Mouse (Mus musculus) forebrain, embryonic 16.5 days (tissue): ENCODE measurements around the gene E030030I06Rik. TPM values are rescaled to one million over a fixed set of nuclear protein-coding genes. Genes with fewer than 3 reads are reported as not detected.
"Not testable (repeated sequence)": the region's sequence is repeated elsewhere in the genome, so short reads cannot be mapped to it uniquely, and the experiment has no call there.

ENCODE experiments used
- ATAC-seq: fragments of 200-750 bp; cut with Nextera tagmentation; 2 replicates; pipeline ENCODE4 v1.8.0; 2017; ENCODE audit warnings: mild to moderate bottlenecking, moderate library complexity
- H3K27ac ChIP-seq: fragments of 300-500 bp; sonication (generic); 2 replicates; pipeline ENCODE4 v1.5.1; 2014; ENCODE audit warnings: low read length, control low read depth
- H3K27me3 ChIP-seq: fragments of 300-500 bp; sonication (generic); replicated peaks from 2 replicates; pipeline ENCODE4 v1.6.1; 2014; ENCODE audit warnings: low read length; ENCODE audit not compliant: control insufficient read depth, insufficient read depth
- H3K36me3 ChIP-seq: fragments of 300-500 bp; sonication (generic); 2 replicates; pipeline ENCODE4 v1.6.1; 2014; ENCODE audit not compliant: control insufficient read depth, insufficient read depth
- H3K4me1 ChIP-seq: fragments of 300-500 bp; sonication (generic); replicated peaks from 2 replicates; pipeline ENCODE4 v1.6.1; 2014; ENCODE audit warnings: low read length; ENCODE audit not compliant: control insufficient read depth, insufficient read depth
- H3K4me2 ChIP-seq: fragments of 300-500 bp; sonication (generic); 2 replicates; pipeline ENCODE4 v1.6.1; 2014; ENCODE audit warnings: mild to moderate bottlenecking, low read length, control low read depth
- H3K4me3 ChIP-seq: fragments of 300-500 bp; sonication (generic); replicated peaks from 2 replicates; pipeline ENCODE4 v1.5.1; 2014; ENCODE audit warnings: mild to moderate bottlenecking, low read length, control low read depth
- H3K9ac ChIP-seq: fragments of 300-500 bp; sonication (generic); replicated peaks from 2 replicates; pipeline ENCODE4 v1.6.1; 2014; ENCODE audit warnings: low read depth, low read length, control low read depth
- H3K9me3 ChIP-seq: fragments of 300-500 bp; sonication (generic); 2 replicates; pipeline ENCODE4 v1.6.1; 2016; ENCODE audit warnings: low read length; ENCODE audit not compliant: control insufficient read depth
- WGBS: fragments of 180-500 bp; shearing (Covaris S2); extraction: QIAGEN DNeasy Blood & Tissue Kit; methylation state at CpG from one replicate; pipeline ENCODE4 v1.1.7; 2014; 5-methylcytosine and 5-hydroxymethylcytosine counted together
- polyA plus RNA-seq: library from polyadenylated mRNA; unstranded; fragments of >200 nt; fragmentation: Nextera tagmentation; extraction: Ambion mirVana; gene quantifications from 2 replicates; pipeline ENCODE4 v1.2.1, GENCODE M21; 2015

The E030030I06Rik gene
- polyA plus RNA-seq, 1 experiment from 2014 or later = 2.3 TPM

- no peak overlapping the region for H3K27ac ChIP-seq
- H3K27me3 ChIP-seq = no peaks in the 10 kb centered on the region
- H3K4me1 ChIP-seq = no peaks in the 10 kb centered on the region
- H3K9me3 ChIP-seq = no peaks in the 10 kb centered on the region
- peak; percentile 89 for ATAC-seq
- H3K36me3 ChIP-seq = no peaks in the 10 kb centered on the region
- WGBS = 0% methylated on average over 19 of the region's 19 CpGs
- peak overlapping the region; percentile 48 for H3K9ac ChIP-seq
- H3K4me3 ChIP-seq = peak overlapping the region; percentile 39
- peak overlapping the region; percentile 65 for H3K4me2 ChIP-seq
Observed at GRCm38 (mm10) chr10:22140665-22141280, 8.3 kb downstream of the E030030I06Rik start.

- H3K4me1 ChIP-seq = no peaks in the 10 kb centered on the region
- ATAC-seq = no peak
- no peak overlapping the region for H3K4me2 ChIP-seq
- 93% methylated on average over 2 of the region's 2 CpGs for WGBS
- H3K4me3 ChIP-seq = no peak overlapping the region
- H3K9ac ChIP-seq = no peak overlapping the region
- H3K27me3 ChIP-seq = no peaks in the 10 kb centered on the region
- no peaks in the 10 kb centered on the region for H3K9me3 ChIP-seq
- H3K36me3 ChIP-seq = no peaks in the 10 kb centered on the region
- H3K27ac ChIP-seq = no peak overlapping the region
Observed at GRCm38 (mm10) chr10:22074531-22074930, 74.5 kb downstream of the E030030I06Rik start.

- Histone ChIP-seq H3K9me3 (no peaks in the 10 kb centered on the region), H3K4me2 (no peak overlapping the region), H3K4me1 (no peaks in the 10 kb centered on the region), H3K36me3 (no peaks in the 10 kb centered on the region), H3K27me3 (no peaks in the 10 kb centered on the region), H3K4me3 (no peak overlapping the region), H3K9ac (no peak overlapping the region), H3K27ac (no peak overlapping the region)
- no peak for ATAC-seq
- 70% methylated on average over 2 of the region's 2 CpGs for WGBS
Observed at GRCm38 (mm10) chr10:22072739-22073138, 76.3 kb downstream of the E030030I06Rik start.

- 63% methylated on average over 4 of the region's 4 CpGs for WGBS
- H3K4me1 ChIP-seq = no peaks in the 10 kb centered on the region
- H3K9me3 ChIP-seq = no peaks in the 10 kb centered on the region
- no peaks in the 10 kb centered on the region for H3K36me3 ChIP-seq
- H3K9ac ChIP-seq = no peak overlapping the region
- no peak overlapping the region for H3K27ac ChIP-seq
- ATAC-seq = no peak
- no peak overlapping the region for H3K4me2 ChIP-seq
- H3K27me3 ChIP-seq = no peaks in the 10 kb centered on the region
- H3K4me3 ChIP-seq = no peak overlapping the region
Observed at GRCm38 (mm10) chr10:22070576-22070975, 78.5 kb downstream of the E030030I06Rik start.

GRCm38 (mm10) chr10:22070168-22070567 lies 78.9 kb downstream of the E030030I06Rik start:
- no peak for ATAC-seq

GRCm38 (mm10) chr10:22067979-22068378 lies 81.1 kb downstream of the E030030I06Rik start, which contains the start of gene 4930444G20Rik:
TSS of gene 4930444G20Rik (minus strand) at chr10:22068079.
- H3K27me3 ChIP-seq, H3K4me1 ChIP-seq, H3K4me3 ChIP-seq, ATAC-seq, H3K36me3 ChIP-seq, H3K4me2 ChIP-seq, H3K9me3 ChIP-seq, H3K27ac ChIP-seq, H3K9ac ChIP-seq: not testable (repeated sequence)
- WGBS = 95% methylated on average over 7 of the region's 7 CpGs

More at GRCm38 (mm10) chr10:22070168-22070567, 78.9 kb downstream of the E030030I06Rik start:
- no peak overlapping the region for H3K9ac ChIP-seq
- H3K9me3 ChIP-seq = no peaks in the 10 kb centered on the region
- no peaks in the 10 kb centered on the region for H3K4me1 ChIP-seq
- H3K4me2 ChIP-seq = no peak overlapping the region
- no peak overlapping the region for H3K4me3 ChIP-seq
- H3K27me3 ChIP-seq = no peaks in the 10 kb centered on the region
- 93% methylated on average over 2 of the region's 2 CpGs for WGBS
- H3K36me3 ChIP-seq = no peaks in the 10 kb centered on the region
- H3K27ac ChIP-seq = no peak overlapping the region

Other genes starting within 250 kb of the E030030I06Rik start
- not detected in 2 replicates for gene 4930444G20Rik, start 81.2 kb downstream of the E030030I06Rik start, polyA plus RNA-seq
- gene Raet1e, start 9.3 kb upstream of the E030030I06Rik start, polyA plus RNA-seq = 0.71 and 0.86 TPM in 2 replicates
- 0.31 and 0.42 TPM in 2 replicates for gene H60b, start 9.3 kb upstream of the E030030I06Rik start, polyA plus RNA-seq
- gene Raet1d, start 211.3 kb upstream of the E030030I06Rik start, polyA plus RNA-seq = 2.6 and 3.1 TPM in 2 replicates